Mouse (Mus musculus) cerebellum, adult 2 months (tissue): ENCODE measurements around the gene Dennd1a.

ENCODE experiments used
- CTCF ChIP-seq: fragments of 200-500 bp; IDR thresholded peaks from 2 replicates; pipeline ENCODE4 v1.5.1; 2011; ENCODE audit warnings: low read depth, mild to moderate bottlenecking, control low read depth, low read length, moderate library complexity, borderline replicate concordance; ENCODE audit not compliant: insufficient read depth
- POLR2A ChIP-seq: fragments of 200-500 bp; IDR thresholded peaks from 2 replicates; pipeline ENCODE4 v1.6.1; 2011; ENCODE audit warnings: low read length, control low read depth, borderline replicate concordance; ENCODE audit not compliant: insufficient read depth

DNA sequence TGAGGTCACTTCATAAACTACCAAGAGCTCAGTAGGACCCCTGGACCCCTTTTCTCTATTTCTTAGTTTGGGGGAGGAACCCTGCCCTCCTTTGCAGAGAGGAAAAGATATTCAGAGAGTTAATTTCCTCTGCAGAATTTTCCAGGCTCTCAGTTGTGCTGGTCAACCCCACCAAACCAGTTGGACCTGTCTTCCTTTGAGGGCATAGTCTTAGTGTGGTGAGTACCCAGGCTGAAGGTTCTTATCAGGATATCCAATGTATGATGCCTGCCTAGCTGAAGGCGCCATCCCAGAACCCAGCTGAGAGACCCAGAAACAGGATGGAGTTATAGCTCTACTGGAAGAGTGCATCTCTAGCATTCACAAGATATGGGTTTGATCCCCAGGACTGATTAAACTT lies 536.1 kb downstream of the Dennd1a start:
- no peak for TF ChIP-seq CTCF
- no peak for TF ChIP-seq POLR2A
